Mouse (Mus musculus): ENCODE measurements around the gene Lsg1.

The Lsg1 gene

GRCm38 (mm10) chr16:30587494-30588327, at the start of gene Lsg1:
Gene Lsg1, minus strand, starts transcription at chr16:30587592.
- DNase-seq (ENCODE audit: low read depth): peak; percentile 96

GRCm38 (mm10) chr16:30633906-30634746, 46.7 kb upstream of the Lsg1 start:
- DNase-seq (ENCODE audit: low read depth): no peak

GRCm38 (mm10) chr16:30629509-30629908, 42.1 kb upstream of the Lsg1 start:
- DNase-seq (ENCODE audit: low read depth): no peak

- DNase-seq (ENCODE audit: low read depth): no peak
These were observed 41.0 kb upstream of the Lsg1 start for GRCm38 (mm10) chr16:30628401-30628800.

GRCm38 (mm10) chr16:30627586-30628337, 40.4 kb upstream of the Lsg1 start:
- no peak for DNase-seq (ENCODE audit: low read depth)

GRCm38 (mm10) chr16:30624640-30625039, 37.2 kb upstream of the Lsg1 start:
- no peak for DNase-seq (ENCODE audit: low read depth)

- DNase-seq (ENCODE audit: low read depth): no peak
These were observed 36.3 kb upstream of the Lsg1 start for GRCm38 (mm10) chr16:30623645-30624044.

- DNase-seq (ENCODE audit: low read depth): no peak
These were observed 28.9 kb upstream of the Lsg1 start for GRCm38 (mm10) chr16:30616281-30616680.

GRCm38 (mm10) chr16:30614705-30615317, 27.4 kb upstream of the Lsg1 start:
- no peak for DNase-seq (ENCODE audit: low read depth)

- DNase-seq (ENCODE audit: low read depth): no peak
These were observed 26.7 kb upstream of the Lsg1 start for GRCm38 (mm10) chr16:30614122-30614521.

- DNase-seq (ENCODE audit: low read depth): peak; percentile 71
These were observed 25.7 kb upstream of the Lsg1 start for GRCm38 (mm10) chr16:30613122-30613521.

- DNase-seq (ENCODE audit: low read depth): no peak
These were observed 23.9 kb upstream of the Lsg1 start for GRCm38 (mm10) chr16:30611331-30611730.

- no peak for DNase-seq (ENCODE audit: low read depth)
These were observed 20.5 kb upstream of the Lsg1 start for GRCm38 (mm10) chr16:30607868-30608267.

- DNase-seq (ENCODE audit: low read depth): peak; percentile 57
These were observed 18.1 kb upstream of the Lsg1 start for GRCm38 (mm10) chr16:30605528-30605927.

GRCm38 (mm10) chr16:30604807-30605137, 17.4 kb upstream of the Lsg1 start:
- DNase-seq (ENCODE audit: low read depth): no peak

- no peak for DNase-seq (ENCODE audit: low read depth)
These were observed 16.8 kb upstream of the Lsg1 start for GRCm38 (mm10) chr16:30604061-30604806.

GRCm38 (mm10) chr16:30603531-30603842, 16.1 kb upstream of the Lsg1 start:
- DNase-seq (ENCODE audit: low read depth): no peak

- no peak for DNase-seq (ENCODE audit: low read depth)
These were observed 15.5 kb upstream of the Lsg1 start for GRCm38 (mm10) chr16:30602684-30603530.

GRCm38 (mm10) chr16:30601946-30602345, 14.6 kb upstream of the Lsg1 start:
- DNase-seq (ENCODE audit: low read depth): no peak

GRCm38 (mm10) chr16:30601046-30601832, 13.8 kb upstream of the Lsg1 start:
- DNase-seq (ENCODE audit: low read depth): no peak
